ENCODE assay signal across 23 mouse cellular contexts in the genomic region with DNA sequence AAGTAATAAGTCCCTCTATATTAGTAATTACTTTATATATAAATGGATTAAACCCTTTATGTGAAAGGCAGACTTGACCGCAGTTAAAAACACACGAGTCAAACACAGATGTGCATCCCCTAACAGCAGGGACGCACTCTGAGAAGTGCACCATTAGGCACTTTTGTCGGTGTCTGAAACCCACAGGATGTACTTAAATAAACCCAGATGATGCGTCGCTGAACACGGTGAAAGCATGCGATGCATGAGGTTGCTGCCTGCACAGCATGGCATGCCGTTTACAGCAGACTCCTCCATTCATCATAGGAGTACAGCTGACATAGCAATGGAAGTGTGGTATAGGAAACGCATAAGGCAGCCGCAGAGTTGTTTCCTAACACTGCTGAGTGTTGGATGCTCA. TPM values are rescaled to one million over a fixed set of nuclear protein-coding genes. Genes with fewer than 3 reads are reported as not detected.
DNase-seq lines count a peak whose midpoint lies in the region; ATAC-seq and TF ChIP-seq lines count a peak whose summit lies in the region.
"Had no signal": no experiment of that assay in that cellular context is flagged by ENCODE, and none has a peak within 500 bp of the region (broad histone marks: within the 10 kb centered on the region; RNA-seq: fewer than 3 reads in every experiment).

No protein-coding gene starts in this region.

- no peaks in the 10 kb centered on the region for H3K9me3 ChIP-seq in midbrain, postnatal 0 days (ENCODE audit: low read length)
- no peaks in the 10 kb centered on the region for H3K9me3 ChIP-seq in midbrain, embryonic 13.5 days
- H3K9me3 ChIP-seq: embryonic facial prominence, embryonic 12.5 days; forebrain, embryonic 15.5 days; heart, embryonic 10.5 days; hindbrain, embryonic 13.5 days; intestine, embryonic 15.5 days had no signal

- no peaks in the 10 kb centered on the region for H3K4me1 ChIP-seq in midbrain, postnatal 0 days (ENCODE audit: insufficient read depth, low read length)
- H3K4me1 ChIP-seq in midbrain, embryonic 13.5 days (replicated peaks) = no peaks in the 10 kb centered on the region
- H3K4me1 ChIP-seq: hindbrain, embryonic 13.5 days; intestine, embryonic 15.5 days had no signal

- no peaks in the 10 kb centered on the region for H3K27me3 ChIP-seq in midbrain, postnatal 0 days (ENCODE audit: insufficient read depth, low read length)
- H3K27me3 ChIP-seq in midbrain, embryonic 13.5 days = no peaks in the 10 kb centered on the region
- no peaks in the 10 kb centered on the region for H3K27me3 ChIP-seq in splenic B cell, adult 2 months (ENCODE audit: control insufficient read depth, insufficient read depth, low read length, poor library complexity, severe bottlenecking)
- H3K27me3 ChIP-seq: CH12.LX; embryonic facial prominence, embryonic 12.5 days; forebrain, embryonic 15.5 days; intestine, embryonic 15.5 days had no signal

- H3K4me2 ChIP-seq in midbrain, postnatal 0 days (ENCODE audit: low read depth, low read length, poor library complexity, severe bottlenecking) = no peak overlapping the region
- no peak overlapping the region for H3K4me2 ChIP-seq in midbrain, embryonic 13.5 days (replicated peaks)
- H3K4me2 ChIP-seq: embryonic facial prominence, embryonic 12.5 days; forebrain, embryonic 15.5 days; hindbrain, embryonic 13.5 days; intestine, embryonic 15.5 days had no signal

- no peak for TF ChIP-seq CTCF in midbrain, postnatal 0 days (IDR thresholded peaks at IDR 0.05)

- 79% methylated on average over 11 of the region's 11 CpGs for WGBS in midbrain, postnatal 0 days
- 82% methylated on average over 11 of the region's 11 CpGs for WGBS in midbrain, embryonic 13.5 days

- no peak overlapping the region for H3K4me3 ChIP-seq in midbrain, postnatal 0 days (ENCODE audit: low read depth, low read length)
- no peak overlapping the region for H3K4me3 ChIP-seq in midbrain, embryonic 13.5 days (replicated peaks)
- H3K4me3 ChIP-seq: embryonic facial prominence, embryonic 12.5 days; forebrain, embryonic 15.5 days; gastrocnemius, adult 2 months; heart, embryonic 10.5 days; hindbrain, embryonic 13.5 days; intestine, embryonic 15.5 days had no signal

- H3K36me3 ChIP-seq in midbrain, postnatal 0 days (ENCODE audit: insufficient read depth, low read length) = no peaks in the 10 kb centered on the region
- no peaks in the 10 kb centered on the region for H3K36me3 ChIP-seq in midbrain, embryonic 13.5 days
- no peaks in the 10 kb centered on the region for H3K36me3 ChIP-seq in splenic B cell, adult 2 months (ENCODE audit: control insufficient read depth, insufficient read depth, low read length, poor library complexity, severe bottlenecking)
- H3K36me3 ChIP-seq: embryonic facial prominence, embryonic 12.5 days; forebrain, embryonic 15.5 days; heart, embryonic 10.5 days; hindbrain, embryonic 13.5 days; intestine, embryonic 15.5 days had no signal

- peak; percentile 40 for DNase-seq in embryo, embryonic 11 days
- no peak for DNase-seq in embryo, embryonic 9.5 days (ENCODE audit: extremely low spot score)
- peak; percentile 12 for DNase-seq in midbrain, postnatal 0 days (ENCODE audit: low spot score)
- DNase-seq in induced T-regulatory cell, adult 2 months (ENCODE audit: low read depth) = peak; percentile 20
- peak; percentile 28 for DNase-seq in splenic B cell, adult 2 months (ENCODE audit: low read depth, low spot score)
- no peak for DNase-seq in thymus, postnatal 4 days
- no peak for DNase-seq in layer of hippocampus, adult 11-12 months (ENCODE audit: low spot score)
- DNase-seq: adrenal gland, postnatal 14 days; cerebellum, adult 18-20 months; cerebellum, postnatal 10 days; gastrocnemius, adult 2 months; gastrocnemius, postnatal 25 days; heart, postnatal 10 days had no signal

- no peak overlapping the region for H3K27ac ChIP-seq in midbrain, postnatal 0 days (ENCODE audit: low read depth, low read length)
- no peak overlapping the region for H3K27ac ChIP-seq in midbrain, embryonic 13.5 days
- H3K27ac ChIP-seq: embryonic facial prominence, embryonic 12.5 days; forebrain, embryonic 15.5 days; gastrocnemius, adult 2 months; heart, embryonic 10.5 days; hindbrain, embryonic 13.5 days; hindbrain, postnatal 0 days; intestine, embryonic 15.5 days had no signal

- no peak overlapping the region for H3K9ac ChIP-seq in midbrain, postnatal 0 days (replicated peaks; ENCODE audit: low read length, poor library complexity, severe bottlenecking)
- no peak overlapping the region for H3K9ac ChIP-seq in midbrain, embryonic 13.5 days (replicated peaks)
- H3K9ac ChIP-seq: embryonic facial prominence, embryonic 12.5 days; forebrain, embryonic 15.5 days; hindbrain, embryonic 13.5 days; intestine, embryonic 15.5 days had no signal

- ATAC-seq in midbrain, postnatal 0 days (ENCODE audit: low FRiP score) = no peak
- ATAC-seq in midbrain, embryonic 13.5 days = no peak
- ATAC-seq: activated CD4-positive, CD25-positive, alpha-beta regulatory T cell, adult 4 months; forebrain, embryonic 15.5 days; hindbrain, postnatal 0 days; intestine, embryonic 15.5 days; Patski had no signal

RNA-seq across cellular contexts. Expression of gene Adar, which starts 14.4 kb away (rescaled TPM):
- 77.1 and 93.6 TPM in 2 replicates for total RNA-seq in midbrain, postnatal 0 days (2014; rRNA removed)
- polyA plus RNA-seq in midbrain, postnatal 0 days (2015; fragmentation: Nextera tagmentation; extraction: Ambion mirVana) = 21.8 and 22.9 TPM in 2 replicates
- 22.1 and 23.2 TPM in 2 replicates for polyA plus RNA-seq in midbrain, embryonic 13.5 days (2015; fragmentation: Nextera tagmentation; extraction: Ambion mirVana)

Comparison
In these comparisons a context has a peak if more than half of its experiments do, and no peak if none do; other contexts are left out.
1. DNase-seq: peak in embryo, embryonic 11 days (single experiment), midbrain, postnatal 0 days (single experiment), induced T-regulatory cell, adult 2 months (single experiment) and splenic B cell, adult 2 months (single experiment); none in embryo, embryonic 9.5 days (single experiment), thymus, postnatal 4 days (single experiment) and layer of hippocampus, adult 11-12 months (single experiment).